Mouse (Mus musculus) kidney, embryonic 14.5 days (tissue): ENCODE measurements at regions not wholly inside any gene's neighbourhood (a gene's known extent, or its start where the extent isn't known, plus 50 kb on each side); places are given as distances from the start of the nearest gene placed in this dataset.
A peak's percentile ranks its signal among the peaks of the same experiment; 100 is the strongest.

Source experiments
- ATAC-seq: fragments of 200-750 bp; cut with Nextera tagmentation; 2 replicates; pipeline ENCODE4 v1.8.0; 2017; ENCODE audit warnings: moderate number of reproducible peaks, mild to moderate bottlenecking, moderate TSS enrichment, moderate library complexity; ENCODE audit not compliant: low FRiP score, low TSS enrichment
- H3K27ac ChIP-seq: fragments of 300-500 bp; sonication (generic); 2 replicates; pipeline ENCODE4 v1.5.1; 2014; ENCODE audit warnings: low read depth, mild to moderate bottlenecking, low read length, moderate library complexity, mixed read lengths
- H3K27me3 ChIP-seq: fragments of 300-500 bp; sonication (generic); 2 replicates; pipeline ENCODE4 v1.6.1; 2014; ENCODE audit warnings: mild to moderate bottlenecking, low read length; ENCODE audit not compliant: control insufficient read depth, insufficient read depth
- H3K36me3 ChIP-seq: fragments of 300-500 bp; sonication (generic); 2 replicates; pipeline ENCODE4 v1.6.1; 2014; ENCODE audit warnings: low read length, mixed read lengths; ENCODE audit not compliant: control insufficient read depth, insufficient read depth
- H3K4me1 ChIP-seq: fragments of 300-500 bp; sonication (generic); 2 replicates; pipeline ENCODE4 v1.6.1; 2014; ENCODE audit warnings: low read length, mixed read lengths; ENCODE audit not compliant: control insufficient read depth, insufficient read depth
- H3K4me2 ChIP-seq: fragments of 300-500 bp; sonication (generic); replicated peaks from 2 replicates; pipeline ENCODE4 v1.6.1; 2014; ENCODE audit warnings: low read depth, mild to moderate bottlenecking, low read length
- H3K4me3 ChIP-seq: fragments of 300-500 bp; sonication (generic); 2 replicates; pipeline ENCODE4 v1.5.1; 2014; ENCODE audit warnings: mild to moderate bottlenecking, low read length
- H3K9ac ChIP-seq: fragments of 300-500 bp; sonication (generic); 2 replicates; pipeline ENCODE4 v1.6.1; 2014; ENCODE audit warnings: low read depth, mild to moderate bottlenecking, low read length, moderate library complexity
- H3K9me3 ChIP-seq: fragments of 300-500 bp; sonication (generic); 2 replicates; pipeline ENCODE4 v1.6.1; 2016; ENCODE audit warnings: low read length; ENCODE audit not compliant: control insufficient read depth
- WGBS: fragments of 180-500 bp; shearing (Covaris S2); extraction: QIAGEN DNeasy Blood & Tissue Kit; methylation state at CpG from one replicate; pipeline ENCODE4 v1.1.7; 2014; 5-methylcytosine and 5-hydroxymethylcytosine counted together

DNA sequence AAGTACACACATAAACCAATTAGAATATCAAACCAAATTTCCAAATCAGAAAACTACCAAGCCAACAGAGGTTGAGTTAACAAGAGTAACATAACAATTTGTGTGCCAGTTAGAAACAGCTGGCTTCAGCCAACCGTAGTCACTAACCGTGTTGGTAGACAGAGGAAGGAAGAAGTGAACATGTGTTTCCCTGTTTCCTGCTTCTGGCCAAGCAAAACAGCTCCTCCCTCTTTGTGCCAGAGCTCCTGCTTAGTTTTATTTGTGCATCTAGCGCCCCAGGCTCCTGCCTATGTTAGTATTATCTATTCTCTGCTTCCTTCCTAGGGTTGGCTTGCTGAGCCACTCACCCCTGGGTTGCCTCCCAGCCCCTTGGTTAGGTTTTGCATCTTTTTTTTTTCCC, 255.2 kb downstream of the Mreg start:
- no peak overlapping the region for H3K4me2 ChIP-seq
- H3K9ac ChIP-seq = no peak overlapping the region
- ATAC-seq = no peak
- H3K4me3 ChIP-seq = no peak overlapping the region
- H3K9me3 ChIP-seq = no peaks in the 10 kb centered on the region
- no peaks in the 10 kb centered on the region for H3K27me3 ChIP-seq
- 71% methylated on average over 3 of the region's 3 CpGs for WGBS
- no peaks in the 10 kb centered on the region for H3K36me3 ChIP-seq
- H3K4me1 ChIP-seq = no peaks in the 10 kb centered on the region
- no peak overlapping the region for H3K27ac ChIP-seq

DNA sequence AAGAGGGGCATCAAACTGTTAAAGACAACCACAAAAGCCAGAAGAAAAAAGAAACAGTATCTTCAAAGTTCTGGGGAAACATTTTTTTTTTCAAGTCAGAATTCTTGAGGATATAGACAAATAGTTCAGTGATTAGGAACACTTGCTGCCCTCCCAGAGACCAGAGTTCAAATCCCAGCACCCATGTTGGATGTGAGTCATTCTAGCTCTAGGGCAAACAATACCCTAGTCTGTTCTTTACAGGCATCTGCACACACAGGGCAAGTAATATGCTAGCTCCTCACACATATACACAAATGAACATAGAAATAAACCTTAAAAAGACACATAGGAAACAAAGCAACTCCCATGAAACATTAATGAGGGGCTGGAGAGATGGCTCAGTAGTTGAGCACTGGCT, 256.8 kb downstream of the Mreg start:
- Histone ChIP-seq H3K27ac (no peak overlapping the region), H3K4me3 (no peak overlapping the region), H3K9ac (no peak overlapping the region), H3K4me1 (no peaks in the 10 kb centered on the region), H3K4me2 (no peak overlapping the region), H3K36me3 (no peaks in the 10 kb centered on the region), H3K9me3 (no peaks in the 10 kb centered on the region), H3K27me3 (no peaks in the 10 kb centered on the region)
- ATAC-seq = no peak

DNA sequence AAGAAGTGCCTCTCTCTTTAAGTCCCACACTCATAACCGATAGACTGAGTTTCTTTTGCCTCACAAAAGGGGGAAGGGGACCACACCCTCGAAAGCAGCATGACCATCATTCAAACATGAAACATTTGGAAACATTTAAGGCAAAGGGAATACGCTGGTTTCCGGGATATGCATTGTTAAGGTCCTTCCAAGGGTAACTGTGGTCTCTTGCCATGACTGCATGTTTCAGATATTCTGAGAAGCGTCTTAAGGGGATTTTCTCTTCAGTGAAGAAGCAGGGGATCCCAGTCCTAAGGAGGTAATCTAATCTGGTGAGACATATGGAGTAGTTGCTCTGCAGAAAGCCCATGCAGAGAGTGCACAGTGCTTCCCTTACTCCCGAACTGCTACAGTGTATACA, 258.8 kb downstream of the Mreg start:
- ATAC-seq = no peak
- Histone ChIP-seq H3K27me3 (no peaks in the 10 kb centered on the region), H3K9ac (no peak overlapping the region), H3K36me3 (no peaks in the 10 kb centered on the region), H3K4me2 (no peak overlapping the region), H3K4me3 (no peak overlapping the region), H3K9me3 (no peaks in the 10 kb centered on the region), H3K4me1 (no peaks in the 10 kb centered on the region), H3K27ac (no peak overlapping the region)
- 75% methylated on average over 6 of the region's 6 CpGs for WGBS

DNA sequence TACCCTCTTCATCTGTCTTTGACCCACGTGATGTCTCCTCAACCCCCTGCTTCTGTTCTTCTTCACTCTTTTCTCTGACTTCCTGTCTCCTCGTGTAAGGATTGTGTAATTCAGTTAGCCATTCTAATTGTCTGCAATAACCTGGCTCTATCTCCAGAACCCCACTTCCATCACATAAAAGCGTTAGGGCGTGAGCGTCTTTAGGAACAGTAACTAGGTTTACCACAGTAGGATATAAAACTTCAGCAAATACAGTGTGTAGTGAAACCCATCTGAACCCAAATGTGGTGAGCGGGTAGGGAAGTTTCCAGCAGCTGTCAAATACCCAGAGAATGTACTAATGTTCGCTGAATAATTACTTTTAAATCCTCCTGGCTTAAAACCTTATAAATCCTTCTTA, 262.6 kb downstream of the Mreg start:
- no peak overlapping the region for H3K4me2 ChIP-seq
- H3K27me3 ChIP-seq = no peaks in the 10 kb centered on the region
- H3K36me3 ChIP-seq = no peaks in the 10 kb centered on the region
- H3K27ac ChIP-seq = no peak overlapping the region
- ATAC-seq = no peak
- H3K9ac ChIP-seq = no peak overlapping the region
- no peak overlapping the region for H3K4me3 ChIP-seq
- WGBS = 79% methylated on average over 7 of the region's 7 CpGs
- H3K9me3 ChIP-seq = no peaks in the 10 kb centered on the region
- no peaks in the 10 kb centered on the region for H3K4me1 ChIP-seq

DNA sequence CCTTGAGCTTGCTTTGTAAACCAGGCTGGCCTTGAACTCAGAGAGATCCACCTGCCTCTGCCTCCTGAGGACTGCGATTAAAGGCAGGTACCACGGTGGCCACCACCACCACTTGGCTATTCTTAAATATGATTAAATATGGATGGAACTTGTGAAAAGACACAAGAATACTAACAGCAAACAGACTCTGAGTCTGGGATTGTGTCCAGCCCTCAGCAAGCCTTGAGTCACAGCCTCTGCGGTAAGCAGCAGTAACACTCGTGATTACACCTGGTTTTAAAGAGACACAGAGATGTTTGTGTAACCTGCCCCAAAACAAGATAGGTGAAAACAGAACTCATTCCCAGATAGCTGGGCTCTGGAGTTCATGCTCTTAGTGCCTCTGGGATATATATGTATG, 263.4 kb downstream of the Mreg start:
- Histone ChIP-seq H3K9me3 (no peaks in the 10 kb centered on the region), H3K4me2 (no peak overlapping the region), H3K27ac (no peak overlapping the region), H3K4me3 (no peak overlapping the region), H3K4me1 (no peaks in the 10 kb centered on the region), H3K9ac (no peak overlapping the region), H3K27me3 (no peaks in the 10 kb centered on the region), H3K36me3 (no peaks in the 10 kb centered on the region)
- 96% methylated on average over 4 of the region's 4 CpGs for WGBS
- ATAC-seq = no peak

DNA sequence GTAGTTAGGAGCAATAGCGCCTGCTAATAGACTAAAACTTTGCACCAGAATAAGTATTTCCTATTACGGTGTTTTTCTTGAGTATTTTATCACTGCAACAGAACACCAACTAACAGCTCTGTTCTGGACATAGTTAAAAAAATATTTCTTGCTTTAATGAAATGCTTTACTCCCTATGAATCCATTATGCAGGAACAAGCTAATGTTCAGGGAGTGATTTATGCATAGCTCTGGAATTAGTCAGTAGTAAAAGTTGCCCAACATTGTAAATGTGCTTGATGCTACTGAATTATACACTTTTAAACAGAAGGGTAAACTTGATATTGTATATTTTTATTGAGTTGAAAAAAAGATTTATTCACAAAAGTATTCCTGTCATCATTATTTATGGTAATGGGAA, 264.6 kb downstream of the Mreg start:
- no peaks in the 10 kb centered on the region for H3K36me3 ChIP-seq
- no peaks in the 10 kb centered on the region for H3K4me1 ChIP-seq
- no peak overlapping the region for H3K27ac ChIP-seq
- H3K4me3 ChIP-seq = no peak overlapping the region
- ATAC-seq = peak; percentile 76; the same call in 1 of the 2 replicates
- no peak overlapping the region for H3K9ac ChIP-seq
- no peak overlapping the region for H3K4me2 ChIP-seq
- 53% methylated on average over 2 of the region's 2 CpGs for WGBS
- no peaks in the 10 kb centered on the region for H3K27me3 ChIP-seq
- no peaks in the 10 kb centered on the region for H3K9me3 ChIP-seq

DNA sequence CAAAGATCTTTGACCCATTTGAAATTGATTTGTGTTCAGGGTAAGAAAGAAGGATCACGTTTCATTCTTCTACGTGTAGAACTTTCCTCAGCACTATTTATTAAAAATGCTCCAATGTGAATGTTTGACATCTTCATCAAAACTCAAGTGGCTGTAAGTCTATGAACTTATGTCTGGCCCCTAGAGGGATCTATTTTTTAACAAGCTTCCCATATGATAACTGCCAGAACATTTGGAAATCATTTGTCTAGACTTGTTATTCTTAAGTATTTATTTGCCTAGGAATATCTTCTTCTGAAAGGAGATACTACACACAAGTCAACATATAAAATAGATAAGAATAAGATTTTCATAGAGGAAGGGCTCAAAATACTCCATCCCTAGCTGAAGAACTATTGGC, 265.2 kb downstream of the Mreg start:
- Histone ChIP-seq H3K4me3 (no peak overlapping the region), H3K9me3 (no peaks in the 10 kb centered on the region), H3K27ac (no peak overlapping the region), H3K4me2 (no peak overlapping the region), H3K4me1 (no peaks in the 10 kb centered on the region), H3K36me3 (no peaks in the 10 kb centered on the region), H3K27me3 (no peaks in the 10 kb centered on the region), H3K9ac (no peak overlapping the region)
- ATAC-seq = no peak
- 33% methylated on average over 2 of the region's 2 CpGs for WGBS

DNA sequence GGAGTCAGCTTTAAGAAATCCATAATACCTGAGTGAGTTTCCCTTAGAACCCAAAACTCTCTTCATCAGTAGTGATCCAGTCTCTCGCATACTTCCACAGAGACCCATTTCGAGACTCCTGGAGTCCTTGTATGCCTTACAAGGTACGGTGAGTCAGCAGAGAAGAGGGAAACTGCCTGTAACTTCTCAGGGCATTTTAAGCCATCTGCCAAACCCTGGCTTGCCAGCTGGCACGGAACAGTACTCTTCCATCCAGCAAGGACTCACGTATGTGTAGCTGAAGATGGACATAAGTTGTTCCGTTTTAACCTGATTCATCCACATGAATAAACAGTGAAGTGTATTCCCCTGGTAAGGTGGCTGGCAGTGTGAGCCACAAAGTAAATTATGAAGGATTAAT, 267.0 kb downstream of the Mreg start:
- H3K36me3 ChIP-seq = no peaks in the 10 kb centered on the region
- no peaks in the 10 kb centered on the region for H3K9me3 ChIP-seq
- H3K9ac ChIP-seq = no peak overlapping the region
- no peak overlapping the region for H3K4me3 ChIP-seq
- H3K27ac ChIP-seq = no peak overlapping the region
- no peaks in the 10 kb centered on the region for H3K27me3 ChIP-seq
- WGBS = 91% methylated on average over 6 of the region's 6 CpGs
- H3K4me2 ChIP-seq = no peak overlapping the region
- 0 out of 2 replicates have a peak, but pooled peaks cover 3% of the 10 kb centered on the region for H3K4me1 ChIP-seq
- no peak for ATAC-seq

DNA sequence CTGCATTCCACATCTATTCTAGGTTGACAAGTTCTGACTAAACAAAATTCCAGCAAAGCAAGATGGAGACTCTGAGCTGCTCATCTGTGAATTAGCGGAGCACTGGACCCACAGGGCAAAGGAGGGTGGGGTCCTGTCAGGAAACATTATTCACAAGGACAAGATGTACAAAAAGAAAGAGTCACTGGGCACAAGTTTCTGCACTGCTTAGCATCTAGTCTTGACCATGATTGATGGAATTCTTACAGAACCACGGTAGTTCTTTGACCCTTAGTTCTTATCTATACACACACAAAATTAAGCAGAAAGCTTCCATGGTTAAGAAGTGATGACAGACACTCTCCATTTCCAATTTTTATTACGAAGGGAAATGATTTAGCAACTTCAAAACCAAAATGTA, 267.6 kb downstream of the Mreg start:
- no peak overlapping the region for H3K27ac ChIP-seq
- no peaks in the 10 kb centered on the region for H3K9me3 ChIP-seq
- ATAC-seq = no peak
- 0 out of 2 replicates have a peak, but pooled peaks cover 3% of the 10 kb centered on the region for H3K4me1 ChIP-seq
- no peak overlapping the region for H3K9ac ChIP-seq
- H3K27me3 ChIP-seq = no peaks in the 10 kb centered on the region
- no peak overlapping the region for H3K4me3 ChIP-seq
- 58% methylated on average over 3 of the region's 3 CpGs for WGBS
- no peak overlapping the region for H3K4me2 ChIP-seq
- no peaks in the 10 kb centered on the region for H3K36me3 ChIP-seq

DNA sequence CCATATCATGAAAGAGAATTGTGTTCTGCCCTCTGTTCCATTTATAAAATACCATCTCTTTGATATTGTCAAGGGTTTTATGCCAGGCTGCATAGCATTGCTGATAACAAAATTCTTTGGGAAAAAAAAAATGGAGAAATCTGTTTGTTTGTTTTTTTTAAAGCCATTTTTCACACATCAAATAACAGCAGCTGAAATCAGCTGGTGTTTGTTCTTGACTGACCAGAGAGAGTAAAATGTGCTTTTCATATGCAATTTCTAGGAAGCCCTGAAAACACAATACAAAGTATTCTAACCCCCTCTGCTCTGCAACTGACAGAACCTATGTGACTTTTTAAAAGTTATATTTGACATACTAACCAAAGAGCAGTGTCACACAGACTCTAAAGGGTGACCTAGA, 270.0 kb downstream of the Mreg start:
- H3K9me3 ChIP-seq = no peaks in the 10 kb centered on the region
- H3K9ac ChIP-seq = no peak overlapping the region
- no peak overlapping the region for H3K27ac ChIP-seq
- H3K27me3 ChIP-seq = no peaks in the 10 kb centered on the region
- H3K4me1 ChIP-seq = peaks cover 15% of the 10 kb centered on the region
- no peak overlapping the region for H3K4me3 ChIP-seq
- H3K4me2 ChIP-seq = no peak overlapping the region
- no peak for ATAC-seq
- no peaks in the 10 kb centered on the region for H3K36me3 ChIP-seq
